Mouse (Mus musculus) stomach, embryonic 16.5 days (tissue): Measurements from ENCODE around the gene Tnmd. TPM values are rescaled to one million over a fixed set of nuclear protein-coding genes. Genes with fewer than 3 reads are reported as not detected.

Source experiments
- ATAC-seq: fragments of 200-750 bp; cut with Nextera tagmentation; 2 replicates; pipeline ENCODE4 v1.8.0; 2017; ENCODE audit warnings: moderate number of reproducible peaks, moderate TSS enrichment; ENCODE audit not compliant: insufficient read depth, low FRiP score
- H3K27ac ChIP-seq: fragments of 300-500 bp; sonication (generic); 2 replicates; pipeline ENCODE4 v1.5.1; 2014; ENCODE audit warnings: low read length
- H3K27me3 ChIP-seq: fragments of 300-500 bp; sonication (generic); 2 replicates; pipeline ENCODE4 v1.6.1; 2014; ENCODE audit warnings: low read length, control low read depth, mixed read lengths; ENCODE audit not compliant: control insufficient read depth, insufficient read depth
- H3K36me3 ChIP-seq: fragments of 300-500 bp; sonication (generic); 2 replicates; pipeline ENCODE4 v1.6.1; 2014; ENCODE audit warnings: low read length; ENCODE audit not compliant: control insufficient read depth, insufficient read depth
- H3K4me1 ChIP-seq: fragments of 300-500 bp; sonication (generic); 2 replicates; pipeline ENCODE4 v1.6.1; 2014; ENCODE audit warnings: low read length, control low read depth, mixed read lengths; ENCODE audit not compliant: control insufficient read depth, insufficient read depth
- H3K4me2 ChIP-seq: fragments of 300-500 bp; sonication (generic); 2 replicates; pipeline ENCODE4 v1.6.1; 2014; ENCODE audit warnings: low read depth, low read length, mixed read lengths
- H3K4me3 ChIP-seq: fragments of 300-500 bp; sonication (generic); replicated peaks from 2 replicates; pipeline ENCODE4 v1.5.1; 2014; ENCODE audit warnings: mild to moderate bottlenecking, low read length
- H3K9ac ChIP-seq: fragments of 300-500 bp; sonication (generic); 2 replicates; pipeline ENCODE4 v1.6.1; 2014; ENCODE audit warnings: low read length
- H3K9me3 ChIP-seq: fragments of 300-500 bp; sonication (generic); replicated peaks from 2 replicates; pipeline ENCODE4 v1.6.1; 2016; ENCODE audit warnings: low read length, control low read depth; ENCODE audit not compliant: control insufficient read depth
- WGBS: fragments of 180-500 bp; shearing (Covaris S2); extraction: QIAGEN DNeasy Blood & Tissue Kit; methylation state at CpG from one replicate; pipeline ENCODE4 v1.1.7; 2014; 5-methylcytosine and 5-hydroxymethylcytosine counted together
- polyA plus RNA-seq: library from polyadenylated mRNA; unstranded; fragments of >200 nt; fragmentation: Nextera tagmentation; extraction: Ambion mirVana; gene quantifications from 2 replicates; pipeline ENCODE4 v1.2.1, GENCODE M21; 2015

Gene Tnmd
- 2.9 and 4.3 TPM in 2 replicates for polyA plus RNA-seq

DNA sequence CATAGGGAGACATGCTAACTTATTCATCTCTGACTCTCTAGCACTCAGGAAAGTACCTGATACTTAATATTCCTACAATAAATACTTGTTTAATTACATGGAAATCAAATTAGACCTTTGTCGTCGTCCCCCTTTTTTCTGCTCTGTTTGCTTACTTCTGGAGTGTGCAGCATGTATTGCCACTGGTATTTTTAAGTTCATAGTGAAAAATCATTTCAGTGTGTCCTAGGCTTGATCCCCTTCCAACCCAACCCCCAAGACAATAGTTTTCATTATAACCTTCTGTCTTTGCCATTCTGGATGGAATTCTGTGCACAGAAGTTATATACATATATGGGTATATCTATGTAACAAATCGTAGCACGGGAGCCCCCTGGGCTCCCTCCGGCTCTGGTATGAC lies at the start of gene Tnmd:
Gene Tnmd, plus strand, starts transcription at position 301 of the 400 bp plus-strand sequence.
- Histone ChIP-seq H3K36me3 (no peaks in the 10 kb centered on the region), H3K9ac (no peak within 1 kb of the TSS), H3K27ac (no peak within 1 kb of the TSS), H3K4me2 (no peak within 1 kb of the TSS), H3K4me1 (no peaks in the 10 kb centered on the region), H3K9me3 (no peaks in the 10 kb centered on the region), H3K4me3 (no peak within 1 kb of the TSS), H3K27me3 (no peaks in the 10 kb centered on the region)
- 75% methylated on average over 5 of the region's 5 CpGs for WGBS
- ATAC-seq = no peak

DNA sequence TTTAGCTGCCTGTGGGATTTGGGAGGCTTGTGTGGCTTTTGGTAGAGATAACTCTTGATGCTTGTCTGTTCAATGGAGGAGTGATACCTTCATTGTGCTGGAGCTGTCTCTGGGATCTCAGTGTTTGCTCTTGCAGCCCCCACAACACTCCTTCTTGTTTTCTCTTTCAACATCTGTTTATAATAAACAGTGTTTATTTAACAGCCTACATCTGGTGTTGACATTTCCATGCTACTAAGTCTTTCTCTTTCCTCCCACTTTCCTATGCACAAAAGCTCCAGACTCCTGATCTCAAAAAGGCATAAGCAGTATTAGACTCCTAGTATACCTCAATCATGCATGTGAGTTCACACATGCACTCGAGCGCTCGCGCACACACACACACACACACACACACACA lies 2.9 kb downstream of the Tnmd start:
- 90% methylated on average over 4 of the region's 4 CpGs for WGBS
- Histone ChIP-seq H3K9me3 (no peaks in the 10 kb centered on the region), H3K4me1 (no peaks in the 10 kb centered on the region), H3K27me3 (no peaks in the 10 kb centered on the region), H3K36me3 (no peaks in the 10 kb centered on the region), H3K4me3 (no peak overlapping the region), H3K4me2 (no peak overlapping the region), H3K9ac (no peak overlapping the region), H3K27ac (no peak overlapping the region)
- ATAC-seq = no peak

DNA sequence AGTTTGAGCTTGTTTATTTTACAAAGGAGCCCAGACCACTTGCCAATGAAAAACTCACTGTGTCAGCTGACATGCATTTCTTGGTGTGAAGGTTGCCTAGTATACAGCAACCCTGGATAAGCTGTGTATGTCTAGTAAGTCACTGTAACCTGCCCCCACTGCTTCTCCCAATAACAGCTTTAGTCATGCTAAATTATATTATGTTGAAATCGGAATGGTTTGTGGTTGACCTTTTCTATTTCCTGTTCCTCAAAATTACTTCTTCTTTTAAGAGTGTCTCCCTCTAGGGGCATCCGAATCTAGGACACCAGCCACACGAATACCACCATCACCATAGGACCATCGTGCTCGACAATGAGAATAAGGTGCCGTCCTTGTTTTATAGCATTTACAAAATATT lies 19.0 kb downstream of the Tnmd start:
- 86% methylated on average over 6 of the region's 6 CpGs for WGBS
- H3K27me3 ChIP-seq = no peaks in the 10 kb centered on the region
- H3K9me3 ChIP-seq = no peaks in the 10 kb centered on the region
- no peak overlapping the region for H3K4me2 ChIP-seq
- ATAC-seq = no peak
- H3K9ac ChIP-seq = no peak overlapping the region
- no peaks in the 10 kb centered on the region for H3K4me1 ChIP-seq
- no peak overlapping the region for H3K4me3 ChIP-seq
- no peak overlapping the region for H3K27ac ChIP-seq
- no peaks in the 10 kb centered on the region for H3K36me3 ChIP-seq

DNA sequence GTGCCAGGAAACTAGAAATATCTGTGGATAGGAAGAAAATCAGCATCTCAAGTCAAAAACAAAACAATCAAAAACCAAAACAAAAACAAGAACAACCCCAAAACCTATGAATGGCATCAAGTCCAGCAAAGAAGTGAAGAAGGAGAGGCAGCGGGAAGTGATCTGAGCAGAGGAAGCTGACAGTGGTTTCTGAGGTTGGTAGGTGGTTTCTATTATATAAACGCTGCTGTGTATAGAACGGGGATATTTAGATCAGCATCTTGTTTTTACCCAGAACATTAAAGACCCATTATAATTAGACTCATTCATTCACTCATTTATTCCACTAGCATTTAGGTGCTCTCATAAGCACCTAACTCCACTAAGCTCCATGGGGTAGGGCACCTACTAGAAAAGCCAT lies 36.5 kb downstream of the Tnmd start:
- 85% methylated on average over 3 of the region's 3 CpGs for WGBS

DNA sequence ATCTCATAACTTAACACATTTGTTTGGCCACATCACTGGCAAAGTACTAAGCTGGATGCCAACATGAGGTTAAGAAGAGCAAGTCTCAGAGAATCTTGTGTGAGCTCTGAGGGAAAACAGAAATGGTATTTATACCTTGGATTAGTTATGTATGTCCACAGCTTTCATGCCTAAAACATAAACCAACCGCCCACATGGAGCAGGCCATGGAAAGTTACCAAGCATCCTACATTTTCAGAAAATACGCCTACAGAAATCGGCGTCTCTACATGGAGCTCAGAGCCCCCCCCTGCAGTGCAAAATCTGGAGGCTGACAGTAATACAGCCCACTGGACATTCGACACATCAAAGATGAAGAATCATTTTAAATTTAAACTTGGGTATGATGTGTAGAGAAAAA lies 37.3 kb downstream of the Tnmd start:
- Histone ChIP-seq H3K9ac (no peak overlapping the region), H3K9me3 (no peaks in the 10 kb centered on the region), H3K4me2 (no peak overlapping the region), H3K4me1 (no peaks in the 10 kb centered on the region), H3K27ac (no peak overlapping the region), H3K4me3 (no peak overlapping the region), H3K27me3 (no peaks in the 10 kb centered on the region), H3K36me3 (no peaks in the 10 kb centered on the region)
- ATAC-seq = no peak
- whole genome bisulfite sequencing = 85% methylated on average over 5 of the region's 5 CpGs

More for the DNA sequence above, 36.5 kb downstream of the Tnmd start:
- ATAC-seq = no peak
- Histone ChIP-seq H3K4me3 (no peak overlapping the region), H3K27ac (no peak overlapping the region), H3K9me3 (no peaks in the 10 kb centered on the region), H3K36me3 (no peaks in the 10 kb centered on the region), H3K27me3 (no peaks in the 10 kb centered on the region), H3K4me2 (no peak overlapping the region), H3K4me1 (no peaks in the 10 kb centered on the region), H3K9ac (no peak overlapping the region)

DNA sequence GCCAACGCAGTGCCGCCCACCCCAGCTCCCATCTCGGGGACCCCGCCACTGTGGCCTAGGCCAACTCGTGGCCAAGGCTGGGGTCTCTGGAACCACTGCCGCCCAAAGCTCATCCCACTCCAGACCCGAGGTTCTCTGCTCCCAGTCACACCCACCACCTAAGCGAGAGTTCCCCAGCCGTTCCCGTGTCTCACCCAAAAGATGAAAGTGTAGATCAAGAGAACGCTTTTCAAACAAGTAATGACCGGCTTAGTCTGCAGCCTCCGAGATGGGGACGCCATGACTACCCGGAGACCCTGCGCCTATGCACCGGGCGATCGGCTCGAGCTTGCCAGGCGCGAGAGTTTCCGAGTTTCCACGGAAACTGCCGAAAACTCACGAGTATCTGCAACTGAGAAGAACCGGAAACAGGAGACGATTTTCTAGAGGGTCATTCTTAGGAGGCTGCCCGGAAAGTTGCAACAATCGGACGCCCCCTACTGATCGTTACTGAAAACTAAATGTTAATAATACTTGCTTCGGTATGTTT lies 47.3 kb downstream of the Tnmd start, which contains the start of gene Tspan6:
Gene Tspan6, minus strand, starts transcription at position 416 of the 529 bp plus-strand sequence.
- peak; percentile 79; the same call in 1 of the 2 replicates for ATAC-seq
- peak within 1 kb of the TSS; percentile 79 for H3K9ac ChIP-seq
- no peaks in the 10 kb centered on the region for H3K36me3 ChIP-seq
- no peaks in the 10 kb centered on the region for H3K4me1 ChIP-seq
- H3K4me3 ChIP-seq = peak within 1 kb of the TSS; percentile 63
- H3K27ac ChIP-seq = peak within 1 kb of the TSS; percentile 46; the same call in 1 of the 2 replicates
- no peaks in the 10 kb centered on the region for H3K27me3 ChIP-seq
- peak within 1 kb of the TSS; percentile 48 for H3K4me2 ChIP-seq
- H3K9me3 ChIP-seq = no peaks in the 10 kb centered on the region
- 22% methylated on average over 33 of the region's 33 CpGs for WGBS

DNA sequence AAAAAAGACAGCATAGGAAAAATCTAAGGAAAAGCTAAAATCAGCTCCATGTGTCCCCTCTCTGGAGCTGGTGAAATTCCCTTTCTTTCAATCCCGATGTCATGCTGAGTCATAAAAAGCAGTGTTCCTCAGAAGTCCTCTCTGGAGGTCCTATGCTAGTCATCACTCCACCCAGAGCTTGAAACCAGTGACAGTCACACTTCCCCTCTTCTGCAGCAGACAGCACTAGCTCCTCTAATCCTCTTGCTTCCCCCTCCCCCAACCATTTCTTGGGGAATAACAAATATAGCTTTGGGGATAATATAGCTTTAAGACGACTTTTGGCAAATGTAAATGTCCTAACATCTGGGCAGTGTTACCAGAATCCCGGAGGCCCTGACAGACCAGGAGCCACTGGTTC lies 57.5 kb downstream of the Tnmd start, which contains the start of gene Srpx2:
Gene Srpx2, plus strand, starts transcription at position 166 of the 400 bp plus-strand sequence.
- no peak within 1 kb of the TSS for H3K27ac ChIP-seq
- ATAC-seq = no peak

DNA sequence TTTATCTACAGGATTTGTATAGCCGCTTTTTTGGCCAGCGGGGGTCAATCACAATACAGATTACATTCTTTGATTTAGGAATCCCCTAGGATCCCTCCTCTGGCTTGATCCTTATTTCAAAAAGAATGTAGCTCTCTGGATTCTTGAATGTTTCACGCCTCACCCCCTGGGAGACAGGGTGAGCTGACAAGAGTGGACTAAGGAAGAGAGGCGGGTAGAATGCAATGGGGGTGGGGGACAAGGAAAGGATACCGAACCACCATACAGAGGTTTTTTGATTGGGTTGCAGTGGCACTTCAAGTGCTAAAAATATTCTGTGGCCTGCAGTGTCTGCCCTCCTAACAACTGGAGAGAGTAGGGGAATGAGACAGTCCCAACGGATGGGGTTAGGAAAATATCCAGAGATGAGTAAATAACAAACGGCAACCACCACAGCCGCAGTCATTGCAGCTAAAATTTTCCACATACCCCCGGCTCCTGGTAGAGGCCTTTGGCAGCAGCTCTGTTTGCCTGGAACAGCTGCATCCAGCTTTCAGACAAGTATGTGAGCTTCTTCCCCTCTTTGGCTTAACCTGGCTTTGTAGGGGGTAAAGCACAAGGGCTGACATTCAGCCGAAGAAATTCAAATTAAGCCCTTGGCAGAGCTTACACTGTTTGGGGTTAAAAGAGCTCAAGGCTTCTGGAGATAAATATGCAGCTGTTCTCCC lies 60.8 kb downstream of the Tnmd start:
- Histone ChIP-seq H3K36me3 (no peaks in the 10 kb centered on the region), H3K4me2 (no peak overlapping the region), H3K4me1 (no peaks in the 10 kb centered on the region; the same call in 1 of the 2 replicates), H3K27me3 (no peaks in the 10 kb centered on the region; the same call in 1 of the 2 replicates), H3K27ac (peak overlapping the region; percentile 55; the same call in 1 of the 2 replicates), H3K9ac (no peak overlapping the region), H3K9me3 (no peaks in the 10 kb centered on the region), H3K4me3 (no peak overlapping the region)
- 42% methylated on average over 10 of the region's 10 CpGs for WGBS
- peak; percentile 63 for ATAC-seq

More for the DNA sequence above, 57.5 kb downstream of the Tnmd start, which contains the start of gene Srpx2:
- Histone ChIP-seq H3K27me3 (no peaks in the 10 kb centered on the region; the same call in 1 of the 2 replicates), H3K9ac (no peak within 1 kb of the TSS), H3K4me1 (no peaks in the 10 kb centered on the region), H3K4me2 (0 out of 2 replicates have a peak within 1 kb of the TSS, but pooled peaks have one; percentile 21), H3K4me3 (peak within 1 kb of the TSS; percentile 22), H3K9me3 (no peaks in the 10 kb centered on the region), H3K36me3 (no peaks in the 10 kb centered on the region)
- WGBS = 37% methylated on average over 3 of the region's 3 CpGs

DNA sequence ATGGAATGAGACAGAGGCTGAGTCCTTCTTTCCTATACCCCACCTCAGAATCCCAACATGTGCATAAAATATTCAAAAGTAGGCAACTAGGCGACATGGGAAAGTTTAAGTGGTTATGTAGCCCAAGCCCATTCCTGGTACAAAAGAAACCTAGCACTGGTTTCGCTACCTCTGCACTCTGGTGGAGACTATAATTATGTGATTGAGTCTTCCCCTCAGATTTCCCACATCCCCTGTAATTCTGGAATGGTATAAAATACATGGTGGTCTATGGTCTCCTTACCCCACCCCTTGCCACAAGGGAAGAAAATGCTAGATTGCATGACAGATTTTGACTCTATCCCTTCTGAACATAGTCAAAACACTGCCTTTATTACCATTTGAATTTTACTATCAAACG lies 62.2 kb downstream of the Tnmd start:
- H3K4me2 ChIP-seq = no peak overlapping the region
- H3K27me3 ChIP-seq = no peaks in the 10 kb centered on the region; the same call in 1 of the 2 replicates
- no peaks in the 10 kb centered on the region for H3K36me3 ChIP-seq
- H3K4me1 ChIP-seq = no peaks in the 10 kb centered on the region; the same call in 1 of the 2 replicates
- H3K4me3 ChIP-seq = no peak overlapping the region
- no peak overlapping the region for H3K27ac ChIP-seq
- no peaks in the 10 kb centered on the region for H3K9me3 ChIP-seq
- H3K9ac ChIP-seq = no peak overlapping the region
- WGBS = 80% methylated on average over 3 of the region's 3 CpGs
- ATAC-seq = no peak
